ENCODE assay signal across 9 mouse cellular contexts in genomic region chr6:124640997-124641396, GRCm38 (mm10). TPM values are rescaled to one million over a fixed set of nuclear protein-coding genes. Genes with fewer than 3 reads are reported as not detected.
DNase-seq lines count a peak whose midpoint lies in the region; ATAC-seq and TF ChIP-seq lines count a peak whose summit lies in the region.
"Had no signal": no experiment of that assay in that cellular context is flagged by ENCODE, and none has a peak within 500 bp of the region (broad histone marks: within the 10 kb centered on the region; RNA-seq: fewer than 3 reads in every experiment).

No protein-coding gene starts in this region.

- DNase-seq in 3134 (ENCODE audit: extremely low read depth, insufficient read length, low spot score), result peak; percentile 31
- peak; percentile 83 for DNase-seq in B cell, adult 2 months
- peak; percentile 82 for DNase-seq in adrenal gland, postnatal 14 days
- peak; percentile 61 for DNase-seq in embryonic facial prominence, embryonic 10.5 days (ENCODE audit: low spot score)
- DNase-seq in kidney, postnatal 14 days, result peak; percentile 77
- DNase-seq in lung, embryonic 14.5 days, result peak; percentile 78
- DNase-seq in right cerebral cortex, postnatal 25 days, result peak; percentile 15
- peak; percentile 32 for DNase-seq in yolk sac, embryonic 10.5 days (ENCODE audit: low spot score)

- 39% methylated on average over 8 of the region's 8 CpGs for WGBS in embryonic facial prominence, embryonic 10.5 days
- 35% methylated on average over 8 of the region's 8 CpGs for WGBS in lung, embryonic 14.5 days

- H3K4me2 ChIP-seq in lung, embryonic 14.5 days, result no peak overlapping the region

- H3K4me3 ChIP-seq in embryonic facial prominence, embryonic 10.5 days, result no peak overlapping the region
- H3K4me3 ChIP-seq in lung, embryonic 14.5 days (ENCODE audit: low read depth, low read length), result no peak overlapping the region

- no peak overlapping the region for H3K9ac ChIP-seq in lung, embryonic 14.5 days

- no peaks in the 10 kb centered on the region for H3K9me3 ChIP-seq in embryonic facial prominence, embryonic 10.5 days
- H3K9me3 ChIP-seq in lung, embryonic 14.5 days (ENCODE audit: low read depth, low read length), result no peaks in the 10 kb centered on the region

- peak; percentile 76 for TF ChIP-seq CTCF in lung, embryonic 14.5 days (IDR thresholded peaks at IDR 0.05; ENCODE audit: low read depth)

- H3K36me3 ChIP-seq in embryonic facial prominence, embryonic 10.5 days (replicated peaks), result no peaks in the 10 kb centered on the region
- H3K36me3 ChIP-seq in lung, embryonic 14.5 days (ENCODE audit: insufficient read depth), result no peaks in the 10 kb centered on the region

- ATAC-seq in lung, embryonic 14.5 days (ENCODE audit: insufficient read depth), result no peak

- H3K4me1 ChIP-seq in embryonic facial prominence, embryonic 10.5 days, result no peaks in the 10 kb centered on the region
- no peaks in the 10 kb centered on the region for H3K4me1 ChIP-seq in lung, embryonic 14.5 days (ENCODE audit: insufficient read depth)

- H3K27ac ChIP-seq in embryonic facial prominence, embryonic 10.5 days (replicated peaks), result no peak overlapping the region
- no peak overlapping the region for H3K27ac ChIP-seq in lung, embryonic 14.5 days (ENCODE audit: low read depth)

- no peaks in the 10 kb centered on the region for H3K27me3 ChIP-seq in embryonic facial prominence, embryonic 10.5 days (replicated peaks; ENCODE audit: low read depth, poor library complexity, severe bottlenecking)
- H3K27me3 ChIP-seq in lung, embryonic 14.5 days (ENCODE audit: insufficient read depth, low read length), result no peaks in the 10 kb centered on the region

RNA-seq across cellular contexts. Expression of gene C1s2, which starts 5.1 kb away (rescaled TPM):
- total RNA-seq in adrenal gland, postnatal 14 days (2021), result 2.7 and 2.9 TPM in 2 replicates
- not detected in 2 replicates for polyA plus RNA-seq in embryonic facial prominence, embryonic 10.5 days (2016; fragmentation: Nextera tagmentation; extraction: Ambion mirVana)
- not detected in 2 replicates for polyA plus RNA-seq in lung, embryonic 14.5 days (2014; fragmentation: Nextera tagmentation; extraction: Ambion mirVana)
- polyA plus RNA-seq: stomach, embryonic 16.5 days had no signal

RNA-seq across cellular contexts. Expression of gene Lpcat3, which starts 21.8 kb away (rescaled TPM):
- 78.0 and 82.3 TPM in 2 replicates for total RNA-seq in adrenal gland, postnatal 14 days (2021)
- polyA plus RNA-seq in embryonic facial prominence, embryonic 10.5 days (2016; fragmentation: Nextera tagmentation; extraction: Ambion mirVana), result 41.4 and 46.6 TPM in 2 replicates
- polyA plus RNA-seq in lung, embryonic 14.5 days (2014; fragmentation: Nextera tagmentation; extraction: Ambion mirVana), result 50.3 and 53.1 TPM in 2 replicates

Comparison
In these comparisons a context has a peak if more than half of its experiments do, and no peak if none do; other contexts are left out.
1. DNase-seq: peak in every context shown above with its lines; median percentile 83 in B cell, adult 2 months; 82 in adrenal gland, postnatal 14 days; 78 in lung, embryonic 14.5 days; 77 in kidney, postnatal 14 days; 61 in embryonic facial prominence, embryonic 10.5 days; 32 in yolk sac, embryonic 10.5 days; 31 in 3134; 15 in right cerebral cortex, postnatal 25 days.